Comparison of ENCODE assay signal across 9 mouse cellular contexts in genomic region chr5:43661498-43661897, GRCm38 (mm10). TPM values are rescaled to one million over a fixed set of nuclear protein-coding genes. Genes with fewer than 3 reads are reported as not detected.
DNase-seq lines count a peak whose midpoint lies in the region; ATAC-seq and TF ChIP-seq lines count a peak whose summit lies in the region.
"Had no signal": no experiment of that assay in that cellular context is flagged by ENCODE, and none has a peak within 500 bp of the region (broad histone marks: within the 10 kb centered on the region; RNA-seq: fewer than 3 reads in every experiment).

No protein-coding gene starts in this region.

- H3K9me3 ChIP-seq in embryonic facial prominence, embryonic 10.5 days: no peaks in the 10 kb centered on the region
- no peaks in the 10 kb centered on the region for H3K9me3 ChIP-seq in hindbrain, embryonic 11.5 days (ENCODE audit: control insufficient read depth, low read length)
- no peaks in the 10 kb centered on the region for H3K9me3 ChIP-seq in midbrain, embryonic 16.5 days (replicated peaks; ENCODE audit: control insufficient read depth, low read length, poor library complexity, severe bottlenecking)

- H3K27ac ChIP-seq in heart, adult 2 months: peak overlapping the region; percentile 89
- peak overlapping the region; percentile 93 for H3K27ac ChIP-seq in embryonic facial prominence, embryonic 10.5 days (replicated peaks)
- no peak overlapping the region for H3K27ac ChIP-seq in hindbrain, embryonic 11.5 days (ENCODE audit: low read depth, low read length)
- H3K27ac ChIP-seq in midbrain, embryonic 16.5 days (ENCODE audit: low read length): peak overlapping the region; percentile 82

- ATAC-seq in hindbrain, embryonic 11.5 days (ENCODE audit: low FRiP score): no peak
- ATAC-seq in midbrain, embryonic 16.5 days: no peak
- no peak for ATAC-seq in inflammation-experienced regulatory T-cells, adult 6 months
- no peak for ATAC-seq in frontal cortex, adult (ENCODE audit: low TSS enrichment)

- TF ChIP-seq EP300 in heart, adult 2 months (IDR thresholded peaks at IDR 0.05; ENCODE audit: insufficient read depth, low read depth, low read length): no peak

- intact Hi-C loops in heart, adult 2 months (cut with DNase I): loop anchor here (10.0 kb wide), 1 partner anchor 427 kb away; the partner anchor contains the start of gene Cpeb2

- no peaks in the 10 kb centered on the region for H3K79me2 ChIP-seq in heart, adult 2 months (replicated peaks; ENCODE audit: control insufficient read depth, insufficient read depth, low read length)

- no peak overlapping the region for H3K9ac ChIP-seq in heart, adult 2 months (ENCODE audit: low read depth, low read length)
- H3K9ac ChIP-seq in hindbrain, embryonic 11.5 days (ENCODE audit: low read depth, low read length): peak overlapping the region; percentile 58; the same call in 1 of the 2 replicates
- no peak overlapping the region for H3K9ac ChIP-seq in midbrain, embryonic 16.5 days (ENCODE audit: low read depth, low read length)

- no peaks in the 10 kb centered on the region for H3K36me3 ChIP-seq in heart, adult 2 months (ENCODE audit: control insufficient read depth, insufficient read depth, low read length)
- no peaks in the 10 kb centered on the region for H3K36me3 ChIP-seq in embryonic facial prominence, embryonic 10.5 days (replicated peaks)
- no peaks in the 10 kb centered on the region for H3K36me3 ChIP-seq in hindbrain, embryonic 11.5 days (ENCODE audit: control insufficient read depth, insufficient read depth, low read length)
- no peaks in the 10 kb centered on the region for H3K36me3 ChIP-seq in midbrain, embryonic 16.5 days (ENCODE audit: control insufficient read depth, insufficient read depth, low read length)

- H3K4me2 ChIP-seq in hindbrain, embryonic 11.5 days (replicated peaks; ENCODE audit: low read depth, low read length): no peak overlapping the region
- H3K4me2 ChIP-seq in midbrain, embryonic 16.5 days (ENCODE audit: low read length): peak overlapping the region; percentile 64; the same call in 1 of the 2 replicates

- no peaks in the 10 kb centered on the region for H3K27me3 ChIP-seq in heart, adult 2 months (ENCODE audit: control insufficient read depth, insufficient read depth, low read length)
- no peaks in the 10 kb centered on the region for H3K27me3 ChIP-seq in embryonic facial prominence, embryonic 10.5 days (replicated peaks; ENCODE audit: low read depth, poor library complexity, severe bottlenecking)
- H3K27me3 ChIP-seq in hindbrain, embryonic 11.5 days (ENCODE audit: control insufficient read depth, insufficient read depth, low read length): no peaks in the 10 kb centered on the region
- H3K27me3 ChIP-seq in midbrain, embryonic 16.5 days (ENCODE audit: control insufficient read depth, insufficient read depth, low read depth, low read length): no peaks in the 10 kb centered on the region

- peaks cover 7% of the 10 kb centered on the region for H3K4me1 ChIP-seq in heart, adult 2 months (ENCODE audit: control insufficient read depth, insufficient read depth, low read length)
- H3K4me1 ChIP-seq in embryonic facial prominence, embryonic 10.5 days: peaks cover 35% of the 10 kb centered on the region
- no peaks in the 10 kb centered on the region; the same call in 1 of the 2 replicates for H3K4me1 ChIP-seq in hindbrain, embryonic 11.5 days (replicated peaks; ENCODE audit: control insufficient read depth, insufficient read depth, low read length)
- H3K4me1 ChIP-seq in midbrain, embryonic 16.5 days (ENCODE audit: control insufficient read depth, insufficient read depth, low read length): peaks cover 23% of the 10 kb centered on the region

- no peak for DNase-seq in heart, adult 2 months
- DNase-seq in heart, postnatal 4 days: no peak
- DNase-seq in embryonic facial prominence, embryonic 10.5 days (ENCODE audit: low spot score): no peak
- peak; percentile 21 for DNase-seq in hindbrain, embryonic 11.5 days (ENCODE audit: low spot score)
- DNase-seq in adrenal gland, postnatal 14 days: no peak
- DNase-seq: adrenal gland, adult 2 months had no signal

- no peak for TF ChIP-seq CTCF in heart, adult 2 months (IDR thresholded peaks at IDR 0.05)

- WGBS in heart, adult 2 months: 81% methylated on average over 3 of the region's 3 CpGs
- 89% methylated on average over 3 of the region's 3 CpGs for WGBS in embryonic facial prominence, embryonic 10.5 days
- 91% methylated on average over 3 of the region's 3 CpGs for WGBS in hindbrain, embryonic 11.5 days
- 91% methylated on average over 3 of the region's 3 CpGs for WGBS in midbrain, embryonic 16.5 days

- H3K4me3 ChIP-seq in heart, adult 2 months: peak overlapping the region; percentile 56; the same call in 1 of the 2 replicates
- no peak overlapping the region for H3K4me3 ChIP-seq in embryonic facial prominence, embryonic 10.5 days
- H3K4me3 ChIP-seq in hindbrain, embryonic 11.5 days (ENCODE audit: low read depth, low read length): no peak overlapping the region
- H3K4me3 ChIP-seq in midbrain, embryonic 16.5 days (ENCODE audit: low read depth, low read length): no peak overlapping the region

- no peak for TF ChIP-seq POLR2A in heart, adult 2 months (IDR thresholded peaks at IDR 0.05; ENCODE audit: insufficient read depth, low read depth, low read length)

RNA-seq across cellular contexts. Expression of gene Cc2d2a, which starts 0.6 kb away (rescaled TPM):
- total RNA-seq in heart, adult 2 months (2021): 1 to 10 TPM; 6.6 to 8.6 TPM
- polyA plus RNA-seq in heart, adult 2 months (2012; rRNA removed): 4.2 and 7.3 TPM in 2 replicates
- total RNA-seq in heart, postnatal 4 days (2021): 10 to 100 TPM; 12.5 to 13.3 TPM
- 8.4 and 9.1 TPM in 2 replicates for polyA plus RNA-seq in embryonic facial prominence, embryonic 10.5 days (2016; fragmentation: Nextera tagmentation; extraction: Ambion mirVana)
- polyA plus RNA-seq in hindbrain, embryonic 11.5 days (2014; fragmentation: Nextera tagmentation; extraction: Ambion mirVana): 7.4 and 9.4 TPM in 2 replicates
- polyA plus RNA-seq in midbrain, embryonic 16.5 days (2015; fragmentation: Nextera tagmentation; extraction: Ambion mirVana): 7.1 and 9.4 TPM in 2 replicates
- total RNA-seq in adrenal gland, postnatal 14 days (2021): 13.9 and 16.3 TPM in 2 replicates
- polyA plus RNA-seq in inflammation-experienced regulatory T-cells, adult 6 months (2017; shearing (Covaris generic)): 1 to 10 TPM in 2 of 3 experiments, under 1 TPM in 1; 0.62 to 2.2 (median 2.2) TPM
